Comparison of ENCODE assay signal across 8 mouse cellular contexts in the genomic region with DNA sequence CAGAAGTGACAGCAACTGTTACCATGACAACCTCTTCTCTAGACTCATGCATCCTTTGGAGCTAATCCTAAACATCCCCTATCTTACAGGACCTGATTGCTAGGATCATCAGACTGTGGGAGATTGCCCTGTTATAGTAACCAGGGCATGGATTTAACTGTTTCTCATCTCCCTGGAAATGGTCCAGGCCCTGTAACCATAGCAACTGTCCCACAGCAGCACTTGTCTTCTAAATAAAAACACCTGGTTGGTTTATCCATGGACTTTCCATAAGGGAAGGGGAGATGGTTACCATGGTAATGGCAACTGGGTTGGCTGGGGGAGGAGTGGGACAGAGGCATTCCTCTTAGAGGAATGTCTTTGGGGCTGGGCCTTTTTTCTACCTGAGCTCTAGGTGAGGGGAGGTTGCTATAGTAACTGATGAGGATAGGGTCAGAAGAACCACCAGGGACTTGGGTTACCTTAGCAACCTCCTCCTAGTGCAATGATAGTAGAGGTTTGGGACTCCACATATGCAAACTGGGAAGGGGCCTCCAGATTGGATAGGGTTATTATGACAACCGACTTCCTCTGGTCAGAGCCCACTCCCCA. TPM values are rescaled to one million over a fixed set of nuclear protein-coding genes. Genes with fewer than 3 reads are reported as not detected.
DNase-seq lines count a peak whose midpoint lies in the region; ATAC-seq and TF ChIP-seq lines count a peak whose summit lies in the region.

A gene (plus strand): TSS at position 539 of the 591 bp plus-strand sequence.

- peak within 1 kb of the TSS; percentile 98 for H3K4me3 ChIP-seq in embryonic facial prominence, embryonic 15.5 days (replicated peaks)
- H3K4me3 ChIP-seq in myocyte, result peak within 1 kb of the TSS; percentile 87

- H3K9ac ChIP-seq in embryonic facial prominence, embryonic 15.5 days, result peak within 1 kb of the TSS; percentile 100

- ATAC-seq in embryonic facial prominence, embryonic 15.5 days (ENCODE audit: insufficient number of reproducible peaks, low FRiP score, low TSS enrichment, low read depth), result 0 out of 2 replicates have a peak, but pooled peaks have one; percentile 26

- 0% methylated on average over 1 of the region's 1 CpGs for WGBS in embryonic facial prominence, embryonic 15.5 days

- intact Hi-C loops in heart, postnatal 10 days (cut with DNase I), result loop anchor here (5.0 kb wide), 1 partner anchor 107 kb away; a partner anchor contains a TSS
- intact Hi-C loops in left cerebral cortex, postnatal 14 days (cut with DNase I), result loop anchor here (5.0 kb wide), 1 partner anchor 413 kb away; a partner anchor contains a TSS

- peaks cover 17% of the 10 kb centered on the region for H3K27me3 ChIP-seq in embryonic facial prominence, embryonic 15.5 days
- H3K27me3 ChIP-seq in myocyte (ENCODE audit: control insufficient read depth, insufficient read depth, insufficient read length), result no peaks in the 10 kb centered on the region

- H3K79me2 ChIP-seq in myocyte (ENCODE audit: control insufficient read depth, insufficient read depth), result peaks cover 43% of the 10 kb centered on the region

- H3K36me3 ChIP-seq in embryonic facial prominence, embryonic 15.5 days, result peaks cover 19% of the 10 kb centered on the region
- peaks cover 4% of the 10 kb centered on the region for H3K36me3 ChIP-seq in myocyte (ENCODE audit: control insufficient read depth, insufficient read depth)

- peak within 1 kb of the TSS; percentile 97 for H3K27ac ChIP-seq in embryonic facial prominence, embryonic 15.5 days (replicated peaks)

- H3K4me1 ChIP-seq in embryonic facial prominence, embryonic 15.5 days, result peaks cover 62% of the 10 kb centered on the region

- H3K9me3 ChIP-seq in embryonic facial prominence, embryonic 15.5 days (replicated peaks), result no peaks in the 10 kb centered on the region

- H3K4me2 ChIP-seq in embryonic facial prominence, embryonic 15.5 days (replicated peaks), result peak within 1 kb of the TSS; percentile 88
- H3K4me2 ChIP-seq in myocyte (ENCODE audit: low read depth), result peak within 1 kb of the TSS; percentile 86

- peak within 1 kb of the TSS; percentile 99 for H3ac ChIP-seq in myocyte (ENCODE audit: control insufficient read depth, insufficient read length)

- DNase-seq in layer of hippocampus, adult 18-20 months (ENCODE audit: low spot score in 2 of 2), result peak in 1 of 2 experiments; percentile 52
- DNase-seq in layer of hippocampus, adult 9-10 months (ENCODE audit: low spot score), result no peak
- DNase-seq in adrenal gland, adult 2 months, result no peak
- DNase-seq in heart, postnatal 10 days, result no peak
- DNase-seq in left cerebral cortex, postnatal 14 days (ENCODE audit: low spot score in 2 of 2), result peak; percentile 65 to 83
- no peak for DNase-seq in spleen, adult 18-20 months

- TF ChIP-seq POLR2A in myocyte (IDR thresholded peaks at IDR 0.05; ENCODE audit: insufficient read length, low read depth), result no peak

TF ChIP-seq in myocyte, 11 proteins besides CTCF, POLR2A, EP300 and RAD21:
- no peak for TF ChIP-seq MYOG (IDR thresholded peaks at IDR 0.05; ENCODE audit: control insufficient read depth in 1 of 3, insufficient read depth in 1 of 3, insufficient read length in 2 of 3, low read depth in 2 of 3)
- no peak for TF ChIP-seq SRF (IDR thresholded peaks at IDR 0.05; ENCODE audit: control insufficient read depth, insufficient read length, low read depth)
- no peak for TF ChIP-seq MAX (IDR thresholded peaks at IDR 0.05; ENCODE audit: low read depth)
- TF ChIP-seq POLR2AphosphoS2 (IDR thresholded peaks at IDR 0.05; ENCODE audit: insufficient read length, low read depth), result no peak
- TF ChIP-seq REST (IDR thresholded peaks at IDR 0.05; ENCODE audit: insufficient read depth, insufficient read length), result no peak
- TF ChIP-seq USF1 (IDR thresholded peaks at IDR 0.05; ENCODE audit: low read depth), result no peak
- TF ChIP-seq TCF12 (IDR thresholded peaks at IDR 0.05; ENCODE audit: insufficient read depth, poor library complexity, severe bottlenecking), result no peak
- no peak for TF ChIP-seq TCF3 (IDR thresholded peaks at IDR 0.05; ENCODE audit: insufficient read length, low read depth)
- no peak for TF ChIP-seq CEBPB (IDR thresholded peaks at IDR 0.05; ENCODE audit: insufficient read depth, poor library complexity, severe bottlenecking)
TF ChIP-seq in myocyte: peak in this region for 0.

RNA-seq across cellular contexts. Expression of the gene that starts here (rescaled TPM):
- total RNA-seq in layer of hippocampus, adult 18-20 months (2021), result 100 to 1,000 TPM; 260 to 290 TPM
- total RNA-seq in adrenal gland, adult 2 months (2021), result 10 to 100 TPM; 58.9 to 64.1 TPM
- 121 and 138 TPM in 2 replicates for polyA plus RNA-seq in adrenal gland, adult 2 months (2012; rRNA removed)
- polyA plus RNA-seq in embryonic facial prominence, embryonic 15.5 days (2015; fragmentation: Nextera tagmentation; extraction: Ambion mirVana), result 108 and 114 TPM in 2 replicates
- total RNA-seq in heart, postnatal 10 days (2021), result 10 to 100 TPM; 80.1 to 81.2 TPM
- 100 to 1,000 TPM; 333 to 347 TPM for total RNA-seq in left cerebral cortex, postnatal 14 days (2021)
- polyA plus RNA-seq in myocyte (2012; fragmentation: generic; extraction: Trizol), result 51.8 TPM

Comparison
In these comparisons a context has a peak if more than half of its experiments do, and no peak if none do; other contexts are left out.
1. DNase-seq: peak in left cerebral cortex, postnatal 14 days (2 of 2); none in layer of hippocampus, adult 9-10 months (single experiment), adrenal gland, adult 2 months (single experiment), heart, postnatal 10 days (0 of 2) and spleen, adult 18-20 months (0 of 2).